Mouse (Mus musculus): ENCODE results near the gene Gys2. TPM values are rescaled to one million over a fixed set of nuclear protein-coding genes. Genes with fewer than 3 reads are reported as not detected.

Gene Gys2
- polyA plus RNA-seq, 2 experiments: not detected

DNA sequence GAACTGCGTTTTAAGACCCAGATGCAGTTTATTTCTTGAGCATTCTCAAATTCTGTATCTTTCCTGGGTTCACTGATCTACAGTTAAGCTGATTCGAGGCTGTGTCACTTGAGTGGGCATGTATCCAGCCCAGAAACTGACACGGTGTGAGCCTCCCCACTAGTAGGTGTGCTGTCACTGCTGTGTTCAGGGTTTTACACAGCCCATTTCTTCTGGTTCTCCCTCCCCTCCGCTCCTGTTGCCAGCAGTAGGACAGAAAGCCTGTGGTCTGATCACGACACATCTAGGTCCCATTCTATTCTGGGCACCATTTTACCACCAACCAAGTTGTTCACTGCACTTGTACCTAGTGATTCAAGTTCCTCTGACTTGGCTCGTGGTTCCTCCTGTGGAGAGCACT lies 77.2 kb downstream of the Gys2 start:
- no peak for ATAC-seq (ENCODE audit: low FRiP score, low read depth)
- WGBS: 91% methylated on average over 6 of the region's 6 CpGs
- H3K36me3 ChIP-seq (ENCODE audit: control insufficient read depth, insufficient read depth, low read length): peaks cover 23% of the 10 kb centered on the region
- no peak overlapping the region for H3K4me3 ChIP-seq (replicated peaks; ENCODE audit: low read length)
- H3K9me3 ChIP-seq (ENCODE audit: control insufficient read depth, low read length): no peaks in the 10 kb centered on the region
- H3K27me3 ChIP-seq (ENCODE audit: control insufficient read depth, insufficient read depth, low read length): no peaks in the 10 kb centered on the region
- no peak overlapping the region for H3K9ac ChIP-seq (ENCODE audit: low read depth, low read length, severe bottlenecking)
- H3K4me2 ChIP-seq (replicated peaks; ENCODE audit: low read depth, low read length, severe bottlenecking): no peak overlapping the region
- H3K4me1 ChIP-seq (ENCODE audit: control insufficient read depth, insufficient read depth, low read length): no peaks in the 10 kb centered on the region
- H3K27ac ChIP-seq (replicated peaks; ENCODE audit: low read depth, low read length): no peak overlapping the region
- DNase-seq (ENCODE audit: low spot score): no peak
- TF ChIP-seq POLR2A (IDR thresholded peaks at IDR 0.05; ENCODE audit: borderline replicate concordance, extremely low read depth, insufficient read depth, insufficient read length): no peak

- H3K4me1 ChIP-seq (ENCODE audit: control insufficient read depth, insufficient read depth, low read length): no peaks in the 10 kb centered on the region
- no peaks in the 10 kb centered on the region for H3K27me3 ChIP-seq (ENCODE audit: control insufficient read depth, insufficient read depth, low read length)
- no peak for DNase-seq (ENCODE audit: low spot score)
- H3K27ac ChIP-seq (replicated peaks; ENCODE audit: low read depth, low read length): no peak overlapping the region
- ATAC-seq (ENCODE audit: low FRiP score, low read depth): no peak
- H3K9me3 ChIP-seq (ENCODE audit: control insufficient read depth, low read length): no peaks in the 10 kb centered on the region
- TF ChIP-seq POLR2A (IDR thresholded peaks at IDR 0.05; ENCODE audit: borderline replicate concordance, extremely low read depth, insufficient read depth, insufficient read length): no peak
- H3K4me3 ChIP-seq (replicated peaks; ENCODE audit: low read length): no peak overlapping the region
- WGBS: 94% methylated on average over 5 of the region's 5 CpGs
- no peak overlapping the region for H3K9ac ChIP-seq (ENCODE audit: low read depth, low read length, severe bottlenecking)
- H3K4me2 ChIP-seq (replicated peaks; ENCODE audit: low read depth, low read length, severe bottlenecking): no peak overlapping the region
- peaks cover 23% of the 10 kb centered on the region for H3K36me3 ChIP-seq (ENCODE audit: control insufficient read depth, insufficient read depth, low read length)
These were observed 78.2 kb downstream of the Gys2 start for GRCm38 (mm10) chr6:142394669-142395068.

DNA sequence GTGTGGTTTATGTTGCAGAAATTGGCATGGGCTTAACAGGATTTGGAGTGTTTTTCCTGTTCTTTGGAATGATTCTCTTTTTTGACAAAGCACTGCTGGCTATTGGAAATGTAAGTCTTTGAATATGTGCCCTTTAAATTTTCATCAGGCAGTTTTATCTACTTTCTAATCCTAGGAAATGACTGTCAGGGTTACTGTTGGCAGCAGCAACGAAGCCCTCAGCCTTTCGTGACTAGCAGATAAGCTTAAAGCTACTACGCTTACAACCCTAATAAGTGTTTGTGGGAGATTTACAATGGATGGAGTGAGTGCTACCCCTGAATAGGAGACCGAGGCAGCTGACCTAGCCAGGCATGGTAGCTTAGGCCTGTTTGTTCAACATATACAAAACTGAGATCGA lies 80.6 kb downstream of the Gys2 start:
- Histone ChIP-seq H3K9me3 (ENCODE audit: control insufficient read depth, low read length) (no peaks in the 10 kb centered on the region), H3K9ac (ENCODE audit: low read depth, low read length, severe bottlenecking) (no peak overlapping the region), H3K36me3 (ENCODE audit: control insufficient read depth, insufficient read depth, low read length) (peaks cover 28% of the 10 kb centered on the region), H3K4me1 (ENCODE audit: control insufficient read depth, insufficient read depth, low read length) (peaks cover 13% of the 10 kb centered on the region), H3K4me2 (replicated peaks; ENCODE audit: low read depth, low read length, severe bottlenecking) (no peak overlapping the region), H3K4me3 (replicated peaks; ENCODE audit: low read length) (no peak overlapping the region), H3K27ac (replicated peaks; ENCODE audit: low read depth, low read length) (no peak overlapping the region), H3K27me3 (ENCODE audit: control insufficient read depth, insufficient read depth, low read length) (no peaks in the 10 kb centered on the region)
- ATAC-seq (ENCODE audit: low FRiP score, low read depth) (no peak), DNase-seq (ENCODE audit: low spot score) (no peak)
- no peak for TF ChIP-seq POLR2A (IDR thresholded peaks at IDR 0.05; ENCODE audit: borderline replicate concordance, extremely low read depth, insufficient read depth, insufficient read length)
- WGBS: 72% methylated on average over 5 of the region's 5 CpGs

DNA sequence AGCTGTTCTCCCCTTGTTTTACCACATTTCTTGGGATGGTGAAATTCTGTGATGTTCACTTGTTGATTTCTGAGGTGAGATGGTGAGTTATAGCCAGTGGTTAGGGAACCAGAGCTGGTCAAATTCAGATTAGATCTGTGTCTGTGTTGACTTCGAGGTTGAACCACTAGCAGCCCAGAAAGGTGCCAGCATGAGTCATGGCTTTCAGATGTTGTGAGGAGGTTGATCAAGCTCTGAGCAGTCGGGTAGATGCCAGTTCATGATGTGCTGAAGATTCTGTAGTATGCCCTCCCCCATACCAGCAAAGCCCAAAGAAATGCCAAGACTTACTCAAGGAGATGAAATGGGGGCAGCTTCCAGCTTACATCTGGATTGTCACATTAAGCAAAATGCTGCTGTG lies 83.8 kb downstream of the Gys2 start:
- Histone ChIP-seq H3K9ac (ENCODE audit: low read depth, low read length, severe bottlenecking) (no peak overlapping the region), H3K4me1 (ENCODE audit: control insufficient read depth, insufficient read depth, low read length) (peaks cover 17% of the 10 kb centered on the region), H3K27me3 (ENCODE audit: control insufficient read depth, insufficient read depth, low read length) (no peaks in the 10 kb centered on the region), H3K27ac (replicated peaks; ENCODE audit: low read depth, low read length) (no peak overlapping the region), H3K4me3 (replicated peaks; ENCODE audit: low read length) (no peak overlapping the region), H3K4me2 (replicated peaks; ENCODE audit: low read depth, low read length, severe bottlenecking) (peak overlapping the region; percentile 68; the same call in 1 of the 2 replicates), H3K36me3 (ENCODE audit: control insufficient read depth, insufficient read depth, low read length) (peaks cover 12% of the 10 kb centered on the region), H3K9me3 (ENCODE audit: control insufficient read depth, low read length) (no peaks in the 10 kb centered on the region)
- ATAC-seq (ENCODE audit: low FRiP score, low read depth): no peak
- TF ChIP-seq POLR2A (IDR thresholded peaks at IDR 0.05; ENCODE audit: borderline replicate concordance, extremely low read depth, insufficient read depth, insufficient read length): no peak
- DNase-seq (ENCODE audit: low spot score): no peak
- WGBS: 89% methylated on average over 2 of the region's 2 CpGs

DNA sequence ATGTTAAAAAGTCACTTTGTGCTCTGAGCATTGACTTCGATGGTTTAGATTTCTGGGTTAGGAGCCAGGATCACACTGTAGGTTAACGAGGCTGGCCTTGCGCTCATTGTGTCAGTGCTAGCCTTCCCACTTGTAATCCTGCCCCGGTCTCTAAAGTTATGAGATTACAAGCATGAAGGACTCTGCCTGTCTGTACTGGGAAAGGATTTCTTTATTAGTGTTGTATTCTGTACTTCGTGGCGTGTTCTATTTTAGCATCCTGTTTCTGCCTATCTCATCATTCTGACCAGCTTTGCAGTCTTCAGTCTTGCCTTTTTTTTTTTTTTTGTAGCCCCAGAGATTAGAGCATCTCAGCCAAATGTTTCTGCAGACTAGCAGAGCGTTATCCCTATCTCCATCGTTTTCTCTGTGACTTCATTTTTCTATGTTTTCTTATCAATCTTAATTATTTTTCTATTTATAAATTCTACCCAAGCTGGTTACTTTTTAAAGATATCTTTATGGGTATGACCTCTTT lies 85.1 kb downstream of the Gys2 start:
- Histone ChIP-seq H3K9ac (ENCODE audit: low read depth, low read length, severe bottlenecking) (peak overlapping the region; percentile 94), H3K9me3 (ENCODE audit: control insufficient read depth, low read length) (no peaks in the 10 kb centered on the region), H3K4me2 (replicated peaks; ENCODE audit: low read depth, low read length, severe bottlenecking) (peak overlapping the region; percentile 68), H3K27me3 (ENCODE audit: control insufficient read depth, insufficient read depth, low read length) (no peaks in the 10 kb centered on the region), H3K27ac (replicated peaks; ENCODE audit: low read depth, low read length) (peak overlapping the region; percentile 71; the same call in 1 of the 2 replicates), H3K4me1 (ENCODE audit: control insufficient read depth, insufficient read depth, low read length) (peaks cover 17% of the 10 kb centered on the region), H3K36me3 (ENCODE audit: control insufficient read depth, insufficient read depth, low read length) (peaks cover 5% of the 10 kb centered on the region; the same call in 1 of the 2 replicates), H3K4me3 (replicated peaks; ENCODE audit: low read length) (peak overlapping the region; percentile 98)
- no peak for TF ChIP-seq POLR2A (IDR thresholded peaks at IDR 0.05; ENCODE audit: borderline replicate concordance, extremely low read depth, insufficient read depth, insufficient read length)
- DNase-seq (ENCODE audit: low spot score) (no peak), ATAC-seq (ENCODE audit: low FRiP score, low read depth) (no peak)
- 20% methylated on average over 8 of the region's 8 CpGs for WGBS

Measured in limb, embryonic 14.5 days (tissue).